Mouse (Mus musculus): ENCODE measurements at regions not wholly inside any gene's neighbourhood (a gene's known extent, or its start where the extent isn't known, plus 50 kb on each side); places are given as distances from the start of the nearest gene placed in this dataset.

GRCm38 (mm10) chr3:28183061-28183762 is 79.8 kb upstream of the Tnik start:
- DNase-seq (ENCODE audit: low read depth, low spot score), result no peak

DNA sequence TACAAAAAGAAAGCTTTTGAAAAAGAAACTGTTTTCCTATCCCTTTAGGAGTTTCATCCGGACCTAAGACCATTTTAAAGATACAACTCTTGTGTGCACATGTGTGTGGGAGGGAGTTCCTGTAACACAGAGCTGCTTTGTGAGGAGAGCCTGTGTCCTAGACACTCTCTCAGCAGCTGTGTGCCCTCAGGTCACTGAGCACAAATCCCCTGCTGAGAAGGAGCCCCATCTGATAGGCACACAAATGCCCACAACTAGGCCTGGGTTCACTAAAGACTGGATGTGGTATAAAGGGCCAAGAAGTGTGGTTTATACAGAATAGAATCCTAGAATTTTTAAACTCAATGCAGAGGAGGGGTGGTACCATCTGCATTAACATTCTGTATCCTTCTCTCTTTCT is 77.5 kb upstream of the Tnik start:
- no peak for DNase-seq (ENCODE audit: low read depth, low spot score)

DNA sequence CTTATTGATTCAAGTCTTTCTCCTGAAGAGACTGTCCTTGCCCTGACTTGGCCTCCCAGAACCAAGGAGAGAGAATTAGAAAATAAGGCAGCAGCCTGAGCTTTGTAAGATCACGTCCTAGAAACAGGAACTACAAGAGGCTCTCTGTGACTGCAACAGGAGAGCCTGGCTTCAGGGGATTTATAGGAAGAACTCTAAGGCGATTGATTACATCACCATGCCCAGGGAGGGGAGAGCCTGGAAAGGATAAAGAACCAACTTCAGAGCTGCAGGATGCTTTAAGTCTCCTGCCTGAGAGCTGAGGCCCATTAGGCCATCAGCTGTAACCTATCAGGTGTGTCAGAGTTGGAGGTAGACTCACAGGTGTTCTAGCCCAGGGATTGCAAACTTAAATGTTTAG is 77.1 kb upstream of the Tnik start:
- no peak for DNase-seq (ENCODE audit: low read depth, low spot score)

- peak; percentile 70 for DNase-seq (ENCODE audit: low read depth, low spot score)
Measured at GRCm38 (mm10) chr3:28189371-28189770, 73.6 kb upstream of the Tnik start.

- no peak for DNase-seq (ENCODE audit: low read depth, low spot score)
Measured at GRCm38 (mm10) chr3:28190243-28190642, 72.8 kb upstream of the Tnik start.

DNA sequence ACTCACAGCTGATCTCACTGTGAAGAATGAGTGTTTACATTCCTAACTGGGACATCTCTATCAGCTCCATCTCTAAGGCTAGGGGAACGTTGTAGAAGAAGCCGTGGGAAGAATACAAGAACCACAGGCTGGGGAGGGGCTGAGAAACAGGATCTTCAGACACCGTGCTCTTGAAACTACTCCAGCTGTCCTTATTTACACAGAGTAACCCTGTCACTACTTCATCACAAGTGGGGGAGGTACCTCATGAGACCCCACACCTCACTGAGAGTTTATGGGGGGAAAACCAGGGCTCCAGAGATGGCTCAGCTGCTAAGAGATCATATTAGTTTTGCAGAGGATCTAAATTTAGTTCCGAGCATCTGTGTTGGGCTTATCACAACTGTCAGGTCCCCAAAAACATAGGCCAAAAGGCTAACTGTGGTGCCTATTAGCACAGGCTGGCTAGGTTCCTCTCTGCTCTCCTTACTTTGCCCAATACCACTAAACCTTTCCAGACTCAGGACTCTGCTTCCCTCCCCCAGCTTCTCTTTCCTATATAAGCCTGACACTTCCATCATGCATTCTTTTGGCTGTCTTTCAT is 68.5 kb upstream of the Tnik start:
- DNase-seq (ENCODE audit: low read depth, low spot score), result no peak

GRCm38 (mm10) chr3:28196786-28197185 is 66.2 kb upstream of the Tnik start:
- DNase-seq (ENCODE audit: low read depth, low spot score), result peak; percentile 20

- no peak for DNase-seq (ENCODE audit: low read depth, low spot score)
Measured at GRCm38 (mm10) chr3:28209304-28209703, 53.7 kb upstream of the Tnik start.

DNA sequence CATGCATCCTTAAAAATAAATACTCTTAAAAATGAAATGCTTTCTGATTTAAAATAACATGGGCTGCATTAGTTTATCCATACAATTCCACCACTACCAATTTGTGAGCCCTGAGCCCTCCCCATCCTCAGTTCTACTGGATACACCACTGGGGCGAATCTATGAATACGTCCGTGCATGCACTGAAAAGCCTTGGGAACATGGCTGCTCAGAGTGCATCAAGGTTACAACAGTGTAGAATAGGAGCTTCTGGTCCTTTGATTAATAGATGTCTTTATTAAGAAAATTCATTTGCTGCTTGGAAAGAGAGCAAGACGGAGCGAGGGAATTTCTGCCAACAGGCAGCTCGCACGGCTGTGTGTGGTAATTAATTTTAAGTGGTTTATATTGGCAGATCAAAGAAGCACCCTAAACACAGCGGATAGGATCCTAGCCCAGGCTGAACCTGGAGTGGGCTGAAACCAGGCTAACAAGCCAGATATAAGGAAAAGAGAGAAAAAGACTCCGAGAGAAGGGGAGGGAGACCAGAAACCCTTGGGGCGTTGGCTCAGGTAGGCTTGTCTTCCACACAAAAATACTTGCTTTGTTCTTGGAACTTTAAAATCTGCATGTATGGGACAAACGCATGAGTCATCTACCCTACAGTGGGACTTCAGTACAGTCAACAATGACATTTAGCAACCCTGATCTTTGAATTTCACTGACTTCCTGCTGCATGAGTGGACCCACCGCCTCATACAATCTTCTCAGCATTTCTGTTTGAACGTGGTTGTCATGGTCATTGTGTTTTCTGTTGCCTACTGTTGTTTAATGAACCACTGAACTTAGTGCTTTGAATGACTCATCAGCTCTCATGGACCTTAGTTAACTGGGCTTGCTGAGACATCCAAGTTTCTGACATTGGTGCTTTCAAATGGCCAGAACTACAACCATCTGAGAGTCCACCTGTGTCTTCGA is 51.9 kb upstream of the Tnik start:
- no peak for DNase-seq (ENCODE audit: low read depth, low spot score)

Measured in 3T3-L1 (cell line).